ENCODE assay signal across 19 mouse cellular contexts in genomic region chr8:75197170-75197569, GRCm38 (mm10). TPM values are rescaled to one million over a fixed set of nuclear protein-coding genes. Genes with fewer than 3 reads are reported as not detected.
"Had no signal": no experiment of that assay in that cellular context is flagged by ENCODE, and none has a peak within 500 bp of the region (broad histone marks: within the 10 kb centered on the region; RNA-seq: fewer than 3 reads in every experiment).

No protein-coding gene starts in this region.

- H3K27ac ChIP-seq: lung, embryonic 15.5 days; macrophage; midbrain, embryonic 13.5 days; midbrain, embryonic 15.5 days; neural tube, embryonic 12.5 days; stomach, embryonic 15.5 days; stomach, postnatal 0 days had no signal

- DNase-seq: liver, postnatal 0 days; lung, adult 2 months; lung, postnatal 14 days; lung, postnatal 36 days; right cerebral cortex, postnatal 14 days; spleen, adult 18-20 months; thymus, adult 2 months; thymus, postnatal 25 days; thymus, postnatal 4 days had no signal

- H3K4me3 ChIP-seq: lung, embryonic 15.5 days; megakaryocyte, embryonic 14.5 days; midbrain, embryonic 13.5 days; midbrain, embryonic 15.5 days; neural tube, embryonic 12.5 days; stomach, embryonic 15.5 days had no signal

RNA-seq across cellular contexts. Expression of gene Rasd2, which starts 16.6 kb away (rescaled TPM):
- total RNA-seq: monocyte, adult 5-6 weeks; neutrophil, adult 5-6 weeks had no signal
